Mouse (Mus musculus): ENCODE data around the gene Gm28269. TPM values are rescaled to one million over a fixed set of nuclear protein-coding genes. Genes with fewer than 3 reads are reported as not detected.

The Gm28269 gene
- 37.8 and 64.8 TPM in 2 replicates for polyA plus RNA-seq (2012; rRNA removed)

- no peak for TF ChIP-seq POLR2A (IDR thresholded peaks at IDR 0.05; ENCODE audit: control insufficient read depth, low read depth, low read length)
- TF ChIP-seq CTCF (IDR thresholded peaks at IDR 0.05; ENCODE audit: control insufficient read depth, insufficient read depth, insufficient replicate concordance, low read depth, low read length) = no peak
- no peaks in the 10 kb centered on the region for H3K4me1 ChIP-seq (ENCODE audit: control insufficient read depth, insufficient read depth, low read length)
- H3K36me3 ChIP-seq (ENCODE audit: control insufficient read depth, insufficient read depth, low read length) = no peaks in the 10 kb centered on the region
- peak within 1 kb of the TSS; percentile 27; the same call in 1 of the 2 replicates for H3K4me3 ChIP-seq (ENCODE audit: control insufficient read depth, low read depth, low read length)
- H3K27ac ChIP-seq (ENCODE audit: control insufficient read depth, insufficient read depth, low read depth, low read length) = peak within 1 kb of the TSS; percentile 42; the same call in 1 of the 2 replicates
- no peaks in the 10 kb centered on the region for H3K27me3 ChIP-seq (ENCODE audit: control insufficient read depth, insufficient read depth, low read length)
These were observed at the start of gene Gm28269 for GRCm38 (mm10) chrX:21744997-21745396. Gm28269 (minus strand) TSS chrX:21745097.

- TF ChIP-seq POLR2A (IDR thresholded peaks at IDR 0.05; ENCODE audit: control insufficient read depth, low read depth, low read length) = no peak
- TF ChIP-seq CTCF (IDR thresholded peaks at IDR 0.05; ENCODE audit: control insufficient read depth, insufficient read depth, insufficient replicate concordance, low read depth, low read length) = no peak
- H3K27ac ChIP-seq (ENCODE audit: control insufficient read depth, insufficient read depth, low read depth, low read length) = no peak overlapping the region
These were observed 28.0 kb downstream of the Gm28269 start for GRCm38 (mm10) chrX:21716885-21717284.

GRCm38 (mm10) chrX:21715293-21715692, 29.6 kb downstream of the Gm28269 start:
- no peaks in the 10 kb centered on the region for H3K4me1 ChIP-seq (ENCODE audit: control insufficient read depth, insufficient read depth, low read length)
- H3K4me3 ChIP-seq (ENCODE audit: control insufficient read depth, low read depth, low read length) = no peak overlapping the region
- H3K27me3 ChIP-seq (ENCODE audit: control insufficient read depth, insufficient read depth, low read length) = no peaks in the 10 kb centered on the region
- no peak for TF ChIP-seq CTCF (IDR thresholded peaks at IDR 0.05; ENCODE audit: control insufficient read depth, insufficient read depth, insufficient replicate concordance, low read depth, low read length)
- TF ChIP-seq POLR2A (IDR thresholded peaks at IDR 0.05; ENCODE audit: control insufficient read depth, low read depth, low read length) = no peak
- no peaks in the 10 kb centered on the region for H3K36me3 ChIP-seq (ENCODE audit: control insufficient read depth, insufficient read depth, low read length)
- H3K27ac ChIP-seq (ENCODE audit: control insufficient read depth, insufficient read depth, low read depth, low read length) = no peak overlapping the region

More at GRCm38 (mm10) chrX:21716885-21717284, 28.0 kb downstream of the Gm28269 start:
- Histone ChIP-seq H3K36me3 (ENCODE audit: control insufficient read depth, insufficient read depth, low read length) (no peaks in the 10 kb centered on the region), H3K4me3 (ENCODE audit: control insufficient read depth, low read depth, low read length) (no peak overlapping the region), H3K27me3 (ENCODE audit: control insufficient read depth, insufficient read depth, low read length) (no peaks in the 10 kb centered on the region), H3K4me1 (ENCODE audit: control insufficient read depth, insufficient read depth, low read length) (no peaks in the 10 kb centered on the region)

- Histone ChIP-seq H3K4me1 (ENCODE audit: control insufficient read depth, insufficient read depth, low read length) (no peaks in the 10 kb centered on the region), H3K27ac (ENCODE audit: control insufficient read depth, insufficient read depth, low read depth, low read length) (no peak within 1 kb of the TSS), H3K27me3 (ENCODE audit: control insufficient read depth, insufficient read depth, low read length) (no peaks in the 10 kb centered on the region), H3K4me3 (ENCODE audit: control insufficient read depth, low read depth, low read length) (no peak within 1 kb of the TSS; the same call in 1 of the 2 replicates), H3K36me3 (ENCODE audit: control insufficient read depth, insufficient read depth, low read length) (no peaks in the 10 kb centered on the region)
- no peak for TF ChIP-seq POLR2A (IDR thresholded peaks at IDR 0.05; ENCODE audit: control insufficient read depth, low read depth, low read length)
- TF ChIP-seq CTCF (IDR thresholded peaks at IDR 0.05; ENCODE audit: control insufficient read depth, insufficient read depth, insufficient replicate concordance, low read depth, low read length) = no peak
These were observed 30.1 kb downstream of the Gm28269 start, which contains the start of gene Slc6a14 for GRCm38 (mm10) chrX:21714829-21715228. Slc6a14 (plus strand) TSS chrX:21714896.

GRCm38 (mm10) chrX:21704470-21704869, 40.4 kb downstream of the Gm28269 start:
- TF ChIP-seq CTCF (IDR thresholded peaks at IDR 0.05; ENCODE audit: control insufficient read depth, insufficient read depth, insufficient replicate concordance, low read depth, low read length) = no peak
- TF ChIP-seq POLR2A (IDR thresholded peaks at IDR 0.05; ENCODE audit: control insufficient read depth, low read depth, low read length) = no peak
- Histone ChIP-seq H3K36me3 (ENCODE audit: control insufficient read depth, insufficient read depth, low read length) (no peaks in the 10 kb centered on the region), H3K4me3 (ENCODE audit: control insufficient read depth, low read depth, low read length) (no peak overlapping the region), H3K27ac (ENCODE audit: control insufficient read depth, insufficient read depth, low read depth, low read length) (no peak overlapping the region), H3K27me3 (ENCODE audit: control insufficient read depth, insufficient read depth, low read length) (no peaks in the 10 kb centered on the region), H3K4me1 (ENCODE audit: control insufficient read depth, insufficient read depth, low read length) (no peaks in the 10 kb centered on the region)

- Histone ChIP-seq H3K27ac (ENCODE audit: control insufficient read depth, insufficient read depth, low read depth, low read length) (no peak overlapping the region), H3K27me3 (ENCODE audit: control insufficient read depth, insufficient read depth, low read length) (no peaks in the 10 kb centered on the region), H3K4me1 (ENCODE audit: control insufficient read depth, insufficient read depth, low read length) (no peaks in the 10 kb centered on the region), H3K36me3 (ENCODE audit: control insufficient read depth, insufficient read depth, low read length) (no peaks in the 10 kb centered on the region), H3K4me3 (ENCODE audit: control insufficient read depth, low read depth, low read length) (no peak overlapping the region)
- TF ChIP-seq POLR2A (IDR thresholded peaks at IDR 0.05; ENCODE audit: control insufficient read depth, low read depth, low read length) = no peak
- TF ChIP-seq CTCF (IDR thresholded peaks at IDR 0.05; ENCODE audit: control insufficient read depth, insufficient read depth, insufficient replicate concordance, low read depth, low read length) = no peak
These were observed 43.3 kb downstream of the Gm28269 start for GRCm38 (mm10) chrX:21701646-21702045.

GRCm38 (mm10) chrX:21695687-21696086, 49.2 kb downstream of the Gm28269 start:
- no peak overlapping the region for H3K27ac ChIP-seq (ENCODE audit: control insufficient read depth, insufficient read depth, low read depth, low read length)
- TF ChIP-seq POLR2A (IDR thresholded peaks at IDR 0.05; ENCODE audit: control insufficient read depth, low read depth, low read length) (no peak), CTCF (IDR thresholded peaks at IDR 0.05; ENCODE audit: control insufficient read depth, insufficient read depth, insufficient replicate concordance, low read depth, low read length) (no peak)
- no peaks in the 10 kb centered on the region for H3K27me3 ChIP-seq (ENCODE audit: control insufficient read depth, insufficient read depth, low read length)
- H3K4me3 ChIP-seq (ENCODE audit: control insufficient read depth, low read depth, low read length) = no peak overlapping the region
- H3K4me1 ChIP-seq (ENCODE audit: control insufficient read depth, insufficient read depth, low read length) = no peaks in the 10 kb centered on the region
- no peaks in the 10 kb centered on the region for H3K36me3 ChIP-seq (ENCODE audit: control insufficient read depth, insufficient read depth, low read length)

Data from testis, adult 2 months (tissue).